Mouse (Mus musculus): ENCODE data around the gene Sorcs3. TPM values are rescaled to one million over a fixed set of nuclear protein-coding genes. Genes with fewer than 3 reads are reported as not detected.

The Sorcs3 gene
- polyA plus RNA-seq, 1 experiment from 2014 or later = 0.06 TPM

DNA sequence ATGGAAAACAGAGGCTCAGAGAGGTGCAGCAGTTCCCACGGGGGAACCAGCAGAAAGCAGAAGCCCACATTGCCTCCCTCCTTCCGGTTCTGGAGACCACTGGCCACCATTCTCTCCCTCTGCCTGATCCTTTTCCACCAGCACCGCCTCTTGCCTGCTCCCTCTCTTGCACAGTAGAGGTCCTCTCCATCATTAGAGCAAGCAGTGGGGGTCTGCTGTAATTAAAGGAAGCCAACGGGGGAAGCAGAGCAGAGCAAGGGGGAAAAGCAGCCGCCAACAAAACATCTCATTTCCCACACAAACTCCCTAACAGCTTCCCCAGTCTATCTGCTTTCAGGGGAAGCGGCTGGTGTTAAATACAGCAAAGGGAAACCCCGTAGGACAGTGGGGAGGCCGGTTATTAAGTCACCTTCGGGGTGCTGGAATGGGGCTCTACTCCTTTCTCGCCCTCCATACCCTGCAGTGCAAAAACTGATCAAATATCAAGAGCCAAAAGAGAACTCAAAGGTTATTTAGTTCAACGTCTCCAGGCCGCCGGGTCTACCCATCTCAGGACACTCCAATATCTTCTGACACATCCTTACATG, 32.1 kb downstream of the Sorcs3 start:
- Histone ChIP-seq H3K27me3 (ENCODE audit: insufficient read depth, low read length) (no peaks in the 10 kb centered on the region), H3K9ac (replicated peaks) (no peak overlapping the region), H3K4me2 (ENCODE audit: low read depth, low read length) (no peak overlapping the region), H3K4me1 (ENCODE audit: insufficient read depth) (no peaks in the 10 kb centered on the region), H3K9me3 (ENCODE audit: low read length) (peaks cover 4% of the 10 kb centered on the region; the same call in 1 of the 2 replicates), H3K36me3 (replicated peaks; ENCODE audit: insufficient read depth, low read length) (no peaks in the 10 kb centered on the region), H3K4me3 (ENCODE audit: low read depth, low read length) (no peak overlapping the region), H3K27ac (ENCODE audit: low read depth) (no peak overlapping the region)
- DNase-seq (no peak), ATAC-seq (no peak)
- no peak for TF ChIP-seq CTCF (IDR thresholded peaks at IDR 0.05; ENCODE audit: low read depth)
- 49% methylated on average over 13 of the region's 13 CpGs for WGBS (ENCODE audit: insufficient replicate concordance)

DNA sequence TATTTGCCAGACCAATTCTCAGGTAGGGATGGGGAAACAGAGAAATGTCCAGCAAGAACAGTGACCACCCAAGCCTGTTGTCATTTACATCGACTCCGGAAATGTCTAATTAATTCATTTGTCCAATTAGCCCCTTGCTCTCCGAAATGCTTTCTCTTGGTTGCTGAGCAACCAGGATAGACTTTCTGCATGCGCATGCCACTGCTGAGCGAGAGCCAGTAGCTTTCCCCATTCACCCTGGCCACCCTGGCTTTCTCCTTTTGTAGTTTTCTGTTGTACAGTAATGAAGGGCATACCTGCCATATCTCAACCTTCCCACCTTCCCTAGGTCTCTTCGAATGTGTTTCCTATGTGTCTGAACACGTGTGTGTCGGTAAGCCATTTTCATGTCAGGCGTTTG, 32.6 kb downstream of the Sorcs3 start:
- Histone ChIP-seq H3K27me3 (ENCODE audit: insufficient read depth, low read length) (no peaks in the 10 kb centered on the region), H3K4me1 (ENCODE audit: insufficient read depth) (no peaks in the 10 kb centered on the region), H3K9ac (replicated peaks) (no peak overlapping the region), H3K4me3 (ENCODE audit: low read depth, low read length) (no peak overlapping the region), H3K27ac (ENCODE audit: low read depth) (no peak overlapping the region), H3K4me2 (ENCODE audit: low read depth, low read length) (no peak overlapping the region), H3K9me3 (ENCODE audit: low read length) (peaks cover 4% of the 10 kb centered on the region; the same call in 1 of the 2 replicates), H3K36me3 (replicated peaks; ENCODE audit: insufficient read depth, low read length) (no peaks in the 10 kb centered on the region)
- TF ChIP-seq CTCF (IDR thresholded peaks at IDR 0.05; ENCODE audit: low read depth) (no peak), EP300 (IDR thresholded peaks at IDR 0.05; ENCODE audit: low read depth) (no peak)
- DNase-seq (no peak), ATAC-seq (no peak)
- WGBS (ENCODE audit: insufficient replicate concordance) = 76% methylated on average over 9 of the region's 9 CpGs

DNA sequence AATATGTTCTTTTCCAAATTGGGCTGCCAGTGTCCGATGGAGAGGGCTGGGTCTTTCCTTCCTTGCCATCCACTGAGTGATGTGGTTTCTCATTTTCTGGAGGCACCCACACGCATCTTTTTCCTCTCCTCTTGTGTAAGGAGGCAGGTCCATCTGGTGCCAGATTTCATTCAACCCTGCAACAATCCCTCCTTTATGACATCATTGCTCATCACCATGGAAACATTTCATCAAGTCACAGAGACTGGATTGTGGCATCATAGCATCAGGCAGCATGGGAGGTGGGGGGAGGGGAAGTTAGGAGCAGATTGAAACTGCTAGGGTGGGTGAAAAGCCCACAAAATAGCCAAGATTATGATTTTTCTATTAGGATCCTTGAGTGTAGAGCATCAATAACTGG, 35.1 kb downstream of the Sorcs3 start:
- H3K4me2 ChIP-seq (ENCODE audit: low read depth, low read length) = no peak overlapping the region
- 56% methylated on average over 2 of the region's 2 CpGs for WGBS (ENCODE audit: insufficient replicate concordance)
- no peak for DNase-seq
- H3K36me3 ChIP-seq (replicated peaks; ENCODE audit: insufficient read depth, low read length) = no peaks in the 10 kb centered on the region
- peaks cover 3% of the 10 kb centered on the region; the same call in 1 of the 2 replicates for H3K9me3 ChIP-seq (ENCODE audit: low read length)
- TF ChIP-seq CTCF (IDR thresholded peaks at IDR 0.05; ENCODE audit: low read depth) = no peak
- no peak for TF ChIP-seq EP300 (IDR thresholded peaks at IDR 0.05; ENCODE audit: low read depth)
- H3K9ac ChIP-seq (replicated peaks) = no peak overlapping the region
- no peaks in the 10 kb centered on the region for H3K4me1 ChIP-seq (ENCODE audit: insufficient read depth)
- H3K4me3 ChIP-seq (ENCODE audit: low read depth, low read length) = no peak overlapping the region
- no peaks in the 10 kb centered on the region for H3K27me3 ChIP-seq (ENCODE audit: insufficient read depth, low read length)
- no peak overlapping the region for H3K27ac ChIP-seq (ENCODE audit: low read depth)
- ATAC-seq = no peak

DNA sequence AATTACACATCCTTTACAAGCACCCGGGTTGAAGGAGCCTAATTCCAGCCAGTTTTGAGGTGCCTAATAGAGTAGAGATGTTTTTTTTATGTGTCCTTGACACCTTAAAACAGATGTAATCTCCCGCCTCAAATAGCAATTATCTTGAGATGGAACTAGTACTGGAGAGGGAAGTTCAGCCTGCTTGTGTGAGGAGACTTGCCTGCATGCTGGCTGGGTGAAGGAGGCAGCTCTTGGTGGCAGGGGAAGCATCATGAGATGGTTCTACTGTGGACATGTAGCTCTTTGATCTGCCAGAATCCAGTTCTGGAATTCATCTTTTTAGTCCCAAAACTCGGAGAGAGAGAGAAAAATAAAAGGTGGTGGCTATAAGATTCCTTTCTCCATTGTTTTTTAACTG, 38.2 kb downstream of the Sorcs3 start:
- no peak overlapping the region for H3K27ac ChIP-seq (ENCODE audit: low read depth)
- no peak overlapping the region for H3K4me3 ChIP-seq (ENCODE audit: low read depth, low read length)
- no peak overlapping the region for H3K4me2 ChIP-seq (ENCODE audit: low read depth, low read length)
- H3K4me1 ChIP-seq (ENCODE audit: insufficient read depth) = no peaks in the 10 kb centered on the region
- ATAC-seq (no peak), DNase-seq (no peak)
- TF ChIP-seq CTCF (IDR thresholded peaks at IDR 0.05; ENCODE audit: low read depth) = no peak
- TF ChIP-seq EP300 (IDR thresholded peaks at IDR 0.05; ENCODE audit: low read depth) = no peak
- H3K27me3 ChIP-seq (ENCODE audit: insufficient read depth, low read length) = no peaks in the 10 kb centered on the region
- H3K9ac ChIP-seq (replicated peaks) = no peak overlapping the region
- 63% methylated on average over 3 of the region's 3 CpGs for WGBS (ENCODE audit: insufficient replicate concordance)
- no peaks in the 10 kb centered on the region for H3K9me3 ChIP-seq (ENCODE audit: low read length)
- no peaks in the 10 kb centered on the region for H3K36me3 ChIP-seq (replicated peaks; ENCODE audit: insufficient read depth, low read length)

DNA sequence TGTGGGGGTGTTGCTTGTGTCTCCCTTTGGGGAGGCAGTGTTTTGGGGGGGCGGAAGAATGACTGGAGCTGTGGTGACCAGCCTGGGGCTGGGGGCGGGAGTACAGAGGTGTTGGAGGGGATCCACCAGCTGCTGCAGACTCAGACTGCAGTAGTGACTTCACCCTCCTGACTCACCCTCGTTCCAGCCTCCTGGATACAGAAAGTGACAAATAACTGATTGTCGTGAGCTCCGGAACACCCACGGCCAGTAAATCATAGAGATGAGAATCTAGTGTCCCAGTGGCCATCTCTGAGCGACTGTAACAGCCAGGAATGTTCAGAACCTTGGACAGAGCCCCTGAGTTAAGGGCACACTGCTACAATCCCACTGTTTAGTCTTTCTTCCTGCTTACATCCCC, 53.4 kb downstream of the Sorcs3 start:
- no peak for ATAC-seq
- no peak for TF ChIP-seq EP300 (IDR thresholded peaks at IDR 0.05; ENCODE audit: low read depth)
- TF ChIP-seq CTCF (IDR thresholded peaks at IDR 0.05; ENCODE audit: low read depth) = no peak
- no peak overlapping the region for H3K9ac ChIP-seq (replicated peaks)
- no peaks in the 10 kb centered on the region for H3K4me1 ChIP-seq (ENCODE audit: insufficient read depth)
- no peaks in the 10 kb centered on the region for H3K9me3 ChIP-seq (ENCODE audit: low read length)
- H3K27me3 ChIP-seq (ENCODE audit: insufficient read depth, low read length) = no peaks in the 10 kb centered on the region
- no peak overlapping the region for H3K4me2 ChIP-seq (ENCODE audit: low read depth, low read length)
- no peak overlapping the region for H3K27ac ChIP-seq (ENCODE audit: low read depth)
- 60% methylated on average over 7 of the region's 7 CpGs for WGBS (ENCODE audit: insufficient replicate concordance)
- H3K4me3 ChIP-seq (ENCODE audit: low read depth, low read length) = no peak overlapping the region
- H3K36me3 ChIP-seq (replicated peaks; ENCODE audit: insufficient read depth, low read length) = no peaks in the 10 kb centered on the region
- no peak for DNase-seq

DNA sequence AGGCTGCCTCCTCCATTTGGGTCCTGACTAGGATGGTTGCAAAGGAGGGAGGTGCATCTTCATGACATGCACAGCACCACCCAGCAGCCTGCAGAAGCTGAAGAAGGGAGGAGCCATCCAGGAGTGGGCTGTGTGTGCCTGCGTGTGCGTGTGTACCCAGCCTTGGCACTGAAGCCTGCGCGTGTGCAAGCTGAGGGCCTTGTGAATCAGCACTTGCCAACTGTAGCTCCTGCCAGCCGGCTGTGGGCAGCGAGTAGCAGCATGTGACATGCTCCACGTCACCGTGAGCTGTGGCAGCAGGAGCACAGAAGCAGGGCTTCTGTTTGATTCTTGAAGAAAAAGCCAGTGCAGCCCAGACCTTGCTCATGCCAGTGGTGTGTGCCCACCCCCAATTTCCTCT, 54.8 kb downstream of the Sorcs3 start:
- Histone ChIP-seq H3K4me1 (ENCODE audit: insufficient read depth) (no peaks in the 10 kb centered on the region), H3K4me2 (ENCODE audit: low read depth, low read length) (no peak overlapping the region), H3K36me3 (replicated peaks; ENCODE audit: insufficient read depth, low read length) (no peaks in the 10 kb centered on the region), H3K27me3 (ENCODE audit: insufficient read depth, low read length) (no peaks in the 10 kb centered on the region), H3K9ac (replicated peaks) (no peak overlapping the region), H3K9me3 (ENCODE audit: low read length) (no peaks in the 10 kb centered on the region), H3K4me3 (ENCODE audit: low read depth, low read length) (no peak overlapping the region), H3K27ac (ENCODE audit: low read depth) (no peak overlapping the region)
- no peak for DNase-seq
- no peak for ATAC-seq
- TF ChIP-seq EP300 (IDR thresholded peaks at IDR 0.05; ENCODE audit: low read depth) (no peak), CTCF (IDR thresholded peaks at IDR 0.05; ENCODE audit: low read depth) (no peak)
- 77% methylated on average over 8 of the region's 8 CpGs for WGBS (ENCODE audit: insufficient replicate concordance)

DNA sequence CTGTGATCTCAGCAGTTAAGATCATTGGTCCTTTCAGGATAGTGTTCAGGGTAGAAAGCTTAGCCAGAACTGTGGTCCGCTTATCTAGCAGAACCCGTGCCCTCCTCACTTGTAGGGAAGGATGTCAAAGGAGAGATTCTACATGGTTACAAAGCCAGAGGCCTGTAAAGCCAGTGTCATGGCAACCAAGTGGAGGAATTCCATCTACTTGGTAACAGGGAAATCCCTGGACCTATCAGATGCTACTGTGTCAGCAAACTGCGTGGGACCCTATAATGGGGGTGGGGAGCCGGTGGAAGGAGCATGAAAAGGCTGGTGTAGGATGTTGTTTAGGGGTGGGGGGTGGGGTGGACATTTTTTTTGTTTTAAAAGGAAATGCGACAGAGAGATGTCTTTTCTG, 57.9 kb downstream of the Sorcs3 start:
- no peak overlapping the region for H3K9ac ChIP-seq (replicated peaks)
- DNase-seq = no peak
- H3K27me3 ChIP-seq (ENCODE audit: insufficient read depth, low read length) = no peaks in the 10 kb centered on the region
- TF ChIP-seq CTCF (IDR thresholded peaks at IDR 0.05; ENCODE audit: low read depth) (no peak), EP300 (IDR thresholded peaks at IDR 0.05; ENCODE audit: low read depth) (no peak)
- no peak overlapping the region for H3K4me2 ChIP-seq (ENCODE audit: low read depth, low read length)
- no peaks in the 10 kb centered on the region for H3K4me1 ChIP-seq (ENCODE audit: insufficient read depth)
- no peak overlapping the region for H3K4me3 ChIP-seq (ENCODE audit: low read depth, low read length)
- no peaks in the 10 kb centered on the region for H3K9me3 ChIP-seq (ENCODE audit: low read length)
- H3K36me3 ChIP-seq (replicated peaks; ENCODE audit: insufficient read depth, low read length) = no peaks in the 10 kb centered on the region
- no peak for ATAC-seq
- WGBS (ENCODE audit: insufficient replicate concordance) = 80% methylated on average over 5 of the region's 5 CpGs
- H3K27ac ChIP-seq (ENCODE audit: low read depth) = no peak overlapping the region
